Mouse (Mus musculus) heart, embryonic 12.5 days (tissue): Measurements from ENCODE around the gene Pik3r2. TPM values are rescaled to one million over a fixed set of nuclear protein-coding genes. Genes with fewer than 3 reads are reported as not detected.

ENCODE experiments used
- ATAC-seq: fragments of 200-750 bp; cut with Nextera tagmentation; 2 replicates; pipeline ENCODE4 v1.8.0; 2017; ENCODE audit warnings: moderate TSS enrichment, moderate library complexity; ENCODE audit not compliant: insufficient number of reproducible peaks, low FRiP score
- H3K27ac ChIP-seq: fragments of 300-500 bp; sonication (generic); 2 replicates; pipeline ENCODE4 v1.5.1; 2016; ENCODE audit warnings: mild to moderate bottlenecking, moderate library complexity; ENCODE audit not compliant: poor library complexity, severe bottlenecking
- H3K27me3 ChIP-seq: fragments of 300-500 bp; sonication (generic); replicated peaks from 2 replicates; pipeline ENCODE4 v1.6.1; 2016; ENCODE audit warnings: mild to moderate bottlenecking, moderate library complexity
- H3K36me3 ChIP-seq: fragments of 300-500 bp; sonication (generic); 2 replicates; pipeline ENCODE4 v1.6.1; 2016; ENCODE audit warnings: mild to moderate bottlenecking, moderate library complexity
- H3K4me1 ChIP-seq: fragments of 300-500 bp; sonication (generic); replicated peaks from 2 replicates; pipeline ENCODE4 v1.6.1; 2016; ENCODE audit warnings: mild to moderate bottlenecking
- H3K4me2 ChIP-seq: fragments of 300-500 bp; sonication (generic); 2 replicates; pipeline ENCODE4 v1.6.1; 2016; ENCODE audit warnings: mild to moderate bottlenecking, moderate library complexity
- H3K4me3 ChIP-seq: fragments of 300-500 bp; sonication (generic); 2 replicates; pipeline ENCODE4 v1.5.1; 2016; ENCODE audit warnings: mild to moderate bottlenecking
- H3K9ac ChIP-seq: fragments of 300-500 bp; sonication (generic); 2 replicates; pipeline ENCODE4 v1.6.1; 2016; ENCODE audit warnings: mild to moderate bottlenecking, moderate library complexity
- H3K9me3 ChIP-seq: fragments of 300-500 bp; sonication (generic); replicated peaks from 2 replicates; pipeline ENCODE4 v1.6.1; 2016; ENCODE audit warnings: mild to moderate bottlenecking, moderate library complexity
- WGBS: fragments of 180-500 bp; shearing (Covaris S2); methylation state at CpG from one replicate; pipeline ENCODE4 v1.1.7; 2016; 5-methylcytosine and 5-hydroxymethylcytosine counted together
- polyA plus RNA-seq: library from polyadenylated mRNA; unstranded; fragments of >200 nt; fragmentation: Nextera tagmentation; extraction: Ambion mirVana; gene quantifications from 2 replicates; pipeline ENCODE4 v1.2.1, GENCODE M21; 2016

The Pik3r2 gene
- polyA plus RNA-seq, 1 experiment from 2014 or later = 35.2 TPM

DNA sequence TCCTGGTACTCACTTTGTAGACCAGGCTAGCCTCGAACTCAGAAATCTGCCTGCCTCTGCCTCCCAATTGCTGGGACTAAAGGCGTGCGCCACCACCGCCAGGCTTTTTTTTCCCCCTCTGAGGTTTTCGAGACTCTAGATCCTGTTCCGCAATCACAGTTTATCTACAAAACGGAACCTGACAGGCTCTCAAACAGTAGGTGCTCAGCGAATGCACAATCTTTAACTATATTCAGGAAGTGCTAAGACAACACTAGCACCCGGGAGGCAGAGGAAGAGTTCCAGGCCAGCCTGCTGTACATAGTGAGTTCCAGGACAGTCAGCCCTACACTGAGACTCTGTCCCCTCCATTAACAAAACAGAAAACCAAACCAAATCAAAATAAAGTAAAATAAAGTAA is 11.2 kb downstream of the Pik3r2 start:
- H3K27ac ChIP-seq = no peak overlapping the region
- 55% methylated on average over 9 of the region's 9 CpGs for WGBS

DNA sequence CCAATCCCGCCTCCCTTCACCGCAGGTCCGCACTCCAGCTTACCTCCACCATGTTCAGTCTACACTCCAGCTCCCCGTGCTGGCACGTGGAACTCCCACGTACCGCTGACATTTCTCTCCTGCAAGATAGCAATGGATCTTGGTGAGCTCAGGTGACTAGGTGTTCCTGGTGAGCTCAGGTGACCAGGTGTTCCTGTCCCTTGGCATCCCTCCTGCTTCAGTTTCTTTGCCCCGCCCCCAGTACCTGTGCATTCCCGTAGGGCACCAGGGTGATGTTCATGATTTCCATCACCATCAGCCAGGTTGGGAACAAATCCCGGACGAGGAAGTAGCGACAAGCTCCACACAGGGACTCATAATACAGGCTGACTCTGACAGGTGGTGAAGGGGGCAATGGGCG is 11.8 kb downstream of the Pik3r2 start:
- Histone ChIP-seq H3K4me1 (peaks cover 28% of the 10 kb centered on the region), H3K27ac (no peak overlapping the region), H3K27me3 (0 out of 2 replicates have a peak, but pooled peaks cover 4% of the 10 kb centered on the region), H3K4me2 (peak overlapping the region; percentile 91; the same call in 1 of the 2 replicates), H3K9ac (no peak overlapping the region), H3K4me3 (no peak overlapping the region), H3K36me3 (peaks cover 15% of the 10 kb centered on the region), H3K9me3 (no peaks in the 10 kb centered on the region)
- WGBS = 89% methylated on average over 13 of the region's 13 CpGs
- no peak for ATAC-seq

More for the DNA sequence above, 11.2 kb downstream of the Pik3r2 start:
- ATAC-seq = no peak
- Histone ChIP-seq H3K27me3 (0 out of 2 replicates have a peak, but pooled peaks cover 4% of the 10 kb centered on the region), H3K36me3 (peaks cover 21% of the 10 kb centered on the region), H3K4me3 (peak overlapping the region; percentile 49; the same call in 1 of the 2 replicates), H3K4me1 (peaks cover 22% of the 10 kb centered on the region), H3K9me3 (no peaks in the 10 kb centered on the region), H3K4me2 (peak overlapping the region; percentile 91), H3K9ac (no peak overlapping the region)

DNA sequence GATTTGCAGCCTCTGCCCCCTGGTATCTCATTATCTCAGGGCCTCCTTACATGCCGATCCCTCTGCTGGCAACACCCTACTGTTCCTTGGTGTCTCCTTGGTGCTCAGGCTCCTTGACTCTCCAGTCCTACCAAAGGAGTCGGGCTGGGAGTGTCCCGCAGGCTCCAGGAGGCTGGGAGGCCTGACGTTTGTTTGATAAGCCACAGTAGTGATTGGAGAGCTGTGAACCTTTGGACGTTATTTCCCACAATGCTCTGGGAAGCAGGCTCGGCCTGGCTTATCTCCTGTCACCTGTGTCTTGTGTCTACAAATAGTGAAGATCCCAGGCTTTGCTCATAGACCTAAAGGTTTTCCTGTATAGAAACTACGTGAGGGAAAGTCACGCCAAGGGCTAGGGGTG is 12.5 kb downstream of the Pik3r2 start:
- peaks cover 13% of the 10 kb centered on the region for H3K36me3 ChIP-seq
- ATAC-seq = no peak
- H3K4me1 ChIP-seq = peaks cover 35% of the 10 kb centered on the region
- 0 out of 2 replicates have a peak, but pooled peaks cover 4% of the 10 kb centered on the region for H3K27me3 ChIP-seq
- 50% methylated on average over 8 of the region's 8 CpGs for WGBS
- H3K27ac ChIP-seq = no peak overlapping the region
- no peak overlapping the region for H3K4me3 ChIP-seq
- H3K9ac ChIP-seq = no peak overlapping the region
- H3K9me3 ChIP-seq = no peaks in the 10 kb centered on the region
- H3K4me2 ChIP-seq = no peak overlapping the region

DNA sequence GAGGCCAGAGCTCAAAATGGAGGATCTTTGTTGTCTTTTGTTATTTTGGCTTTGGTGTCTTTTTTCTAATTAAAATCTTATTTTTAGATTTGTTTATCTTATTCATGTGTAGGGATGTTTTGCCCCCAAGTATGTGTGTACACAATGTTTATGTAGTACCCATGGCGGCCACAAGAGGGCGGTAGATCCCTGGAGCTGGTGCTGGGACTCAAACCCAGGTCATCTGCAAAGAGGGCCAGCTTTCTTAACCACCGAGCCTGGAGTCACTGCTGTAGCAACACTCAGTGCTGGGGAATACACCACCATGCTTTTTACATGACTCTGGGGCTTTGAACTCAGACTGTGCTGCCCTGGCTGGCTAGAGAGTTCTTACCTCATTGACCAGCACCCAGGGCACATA is 13.2 kb downstream of the Pik3r2 start:
- Histone ChIP-seq H3K4me2 (no peak overlapping the region), H3K27me3 (0 out of 2 replicates have a peak, but pooled peaks cover 4% of the 10 kb centered on the region), H3K27ac (no peak overlapping the region), H3K4me3 (no peak overlapping the region), H3K4me1 (peaks cover 41% of the 10 kb centered on the region), H3K36me3 (peaks cover 10% of the 10 kb centered on the region), H3K9me3 (no peaks in the 10 kb centered on the region), H3K9ac (no peak overlapping the region)
- 6% methylated on average over 3 of the region's 3 CpGs for WGBS
- ATAC-seq = no peak

DNA sequence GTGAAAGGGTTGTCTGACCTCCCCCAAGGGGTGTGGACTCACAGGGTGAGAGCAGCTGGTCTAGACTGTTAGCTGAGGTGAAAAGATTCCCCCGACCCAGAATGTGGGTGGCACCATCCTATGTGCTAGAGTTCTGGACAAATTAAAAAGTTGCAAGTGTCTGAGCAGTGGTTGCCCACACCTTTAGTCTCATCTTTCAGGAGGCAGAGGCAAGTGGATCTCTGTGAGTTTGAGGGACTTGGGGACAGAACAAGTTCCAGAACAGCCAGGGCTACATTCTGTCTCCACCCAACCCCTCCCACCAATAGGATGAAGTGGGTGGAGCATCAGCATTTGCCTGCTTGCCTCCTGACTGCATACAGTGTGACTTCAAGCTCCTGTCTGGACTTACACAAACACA is 14.4 kb downstream of the Pik3r2 start:
- Histone ChIP-seq H3K9me3 (no peaks in the 10 kb centered on the region), H3K27ac (no peak overlapping the region), H3K9ac (no peak overlapping the region), H3K27me3 (no peaks in the 10 kb centered on the region), H3K4me2 (no peak overlapping the region), H3K36me3 (peaks cover 16% of the 10 kb centered on the region), H3K4me3 (no peak overlapping the region), H3K4me1 (peaks cover 42% of the 10 kb centered on the region)
- ATAC-seq = no peak
- 68% methylated on average over 1 of the region's 1 CpGs for WGBS

DNA sequence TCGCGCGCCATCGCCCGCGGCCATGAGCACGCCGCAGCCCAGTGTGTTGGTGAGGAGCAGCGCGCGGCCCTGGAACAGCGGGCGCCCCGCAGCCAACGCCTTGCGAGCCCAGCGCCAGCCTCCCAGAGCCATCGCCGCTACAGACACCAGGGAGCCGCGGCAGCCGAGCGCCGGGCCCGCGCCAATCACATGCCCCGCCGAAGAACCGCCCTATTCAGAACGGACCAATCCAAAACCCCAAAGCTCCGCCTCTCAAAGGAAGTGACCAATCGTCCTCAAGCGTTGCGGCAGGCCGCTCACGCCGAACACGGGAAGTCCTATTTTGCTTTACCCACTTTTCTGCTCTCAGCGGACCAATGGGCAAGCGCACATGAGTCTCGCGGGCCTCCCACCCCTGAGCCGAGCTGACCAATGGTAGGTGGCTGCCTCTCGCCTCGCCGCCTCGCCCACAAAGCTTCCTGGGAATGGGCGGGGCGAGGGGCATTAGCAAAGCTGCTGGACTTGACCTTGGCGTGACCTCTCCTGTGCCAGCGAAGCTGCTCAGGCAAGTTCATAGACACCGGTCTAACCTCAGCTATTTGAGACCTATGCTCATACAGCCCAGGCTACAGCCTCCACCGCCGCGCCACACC is 15.6 kb downstream of the Pik3r2 start, which contains the start of gene Mpv17l2:
Gene Mpv17l2 (minus strand): TSS at position 172 of the 632 bp plus-strand sequence.
- Histone ChIP-seq H3K4me2 (peak within 1 kb of the TSS; percentile 98), H3K36me3 (peaks cover 28% of the 10 kb centered on the region), H3K4me3 (peak within 1 kb of the TSS; percentile 76), H3K9me3 (no peaks in the 10 kb centered on the region), H3K27ac (peak within 1 kb of the TSS; percentile 70), H3K27me3 (peaks cover 5% of the 10 kb centered on the region; the same call in 1 of the 2 replicates), H3K9ac (peak within 1 kb of the TSS; percentile 91), H3K4me1 (peaks cover 31% of the 10 kb centered on the region)
- peak; percentile 96 for ATAC-seq
- WGBS = 1% methylated on average over 44 of the region's 55 CpGs

DNA sequence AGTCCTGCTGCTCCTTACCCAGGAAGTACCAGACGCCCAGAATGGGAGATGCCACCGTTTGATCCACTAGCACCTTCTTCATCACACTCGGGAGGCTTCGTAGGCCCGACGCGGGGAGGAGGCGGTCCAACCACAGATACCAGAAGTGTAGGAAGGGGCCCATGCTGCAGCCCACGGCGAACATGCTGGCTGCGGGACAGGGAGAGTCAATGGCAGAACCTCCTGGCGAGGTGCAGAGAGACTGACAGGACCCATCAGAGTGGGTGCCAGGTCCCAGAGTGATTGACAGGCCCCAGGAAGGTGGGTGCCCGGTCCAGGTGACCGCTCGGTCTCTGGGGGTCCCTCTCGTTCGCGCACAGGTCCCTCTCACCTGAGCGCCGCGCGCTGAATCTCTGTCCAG is 16.2 kb downstream of the Pik3r2 start:
- peak overlapping the region; percentile 70 for H3K27ac ChIP-seq
- H3K4me1 ChIP-seq = peaks cover 31% of the 10 kb centered on the region
- H3K4me3 ChIP-seq = peak overlapping the region; percentile 76
- peaks cover 5% of the 10 kb centered on the region; the same call in 1 of the 2 replicates for H3K27me3 ChIP-seq
- 0 out of 2 replicates have a peak, but pooled peaks have one; percentile 0 for ATAC-seq
- peak overlapping the region; percentile 98 for H3K4me2 ChIP-seq
- H3K9ac ChIP-seq = peak overlapping the region; percentile 91
- H3K9me3 ChIP-seq = no peaks in the 10 kb centered on the region
- peaks cover 29% of the 10 kb centered on the region for H3K36me3 ChIP-seq
- 2% methylated on average over 22 of the region's 22 CpGs for WGBS

DNA sequence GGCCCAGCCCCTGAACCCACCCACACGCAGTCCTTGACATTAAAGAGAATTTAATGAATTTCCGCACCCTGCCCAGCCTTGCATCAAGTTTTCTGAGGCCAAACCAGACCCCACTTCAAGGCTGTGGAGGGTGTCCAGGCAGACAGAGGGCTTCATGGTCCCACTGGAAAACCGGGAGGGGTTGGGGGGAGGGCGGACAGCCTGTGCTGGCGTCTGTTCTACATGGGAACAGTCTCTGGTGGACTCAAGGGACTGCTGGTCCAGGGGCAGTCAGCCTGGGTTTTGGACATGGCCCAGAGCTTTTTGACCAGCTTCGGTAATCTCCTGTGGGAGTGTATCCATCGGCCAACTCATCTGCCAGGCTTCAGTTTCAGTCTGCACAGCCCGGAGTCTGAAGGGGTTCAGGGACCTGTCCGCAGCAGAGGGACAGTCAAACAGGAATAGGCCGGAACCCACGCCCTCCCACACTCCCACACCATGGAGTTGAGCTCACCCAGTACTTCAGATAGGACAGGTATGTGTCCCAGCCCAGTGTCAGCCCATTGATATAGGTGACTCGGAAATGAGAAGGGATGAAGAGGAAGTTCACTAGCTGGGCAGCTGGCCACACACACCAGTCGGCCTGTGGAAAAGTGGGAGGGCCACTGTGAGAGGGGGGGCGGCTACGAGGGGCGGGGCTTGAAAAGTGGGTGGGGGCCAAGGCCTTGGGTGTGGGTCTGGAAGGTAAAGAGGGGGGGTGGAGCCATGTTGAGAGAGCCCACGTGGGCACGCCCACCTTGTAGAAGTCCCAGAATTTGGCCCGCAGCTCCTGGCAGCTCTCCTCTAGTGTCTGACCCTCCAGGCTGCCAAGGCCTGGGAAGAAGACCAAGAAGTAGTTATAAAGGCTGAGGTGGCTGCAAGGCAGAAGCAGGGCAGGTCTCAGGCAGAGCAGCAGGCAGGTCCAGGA is 17.6 kb downstream of the Pik3r2 start:
- peaks cover 29% of the 10 kb centered on the region for H3K36me3 ChIP-seq
- 67% methylated on average over 19 of the region's 19 CpGs for WGBS
- 0 out of 2 replicates have a peak overlapping the region, but pooled peaks have one; percentile 98 for H3K4me2 ChIP-seq
- no peak overlapping the region for H3K4me3 ChIP-seq
- peaks cover 5% of the 10 kb centered on the region; the same call in 1 of the 2 replicates for H3K27me3 ChIP-seq
- peaks cover 34% of the 10 kb centered on the region for H3K4me1 ChIP-seq
- H3K9me3 ChIP-seq = no peaks in the 10 kb centered on the region
- no peak overlapping the region for H3K27ac ChIP-seq
- ATAC-seq = no peak
- H3K9ac ChIP-seq = 0 out of 2 replicates have a peak overlapping the region, but pooled peaks have one; percentile 51

DNA sequence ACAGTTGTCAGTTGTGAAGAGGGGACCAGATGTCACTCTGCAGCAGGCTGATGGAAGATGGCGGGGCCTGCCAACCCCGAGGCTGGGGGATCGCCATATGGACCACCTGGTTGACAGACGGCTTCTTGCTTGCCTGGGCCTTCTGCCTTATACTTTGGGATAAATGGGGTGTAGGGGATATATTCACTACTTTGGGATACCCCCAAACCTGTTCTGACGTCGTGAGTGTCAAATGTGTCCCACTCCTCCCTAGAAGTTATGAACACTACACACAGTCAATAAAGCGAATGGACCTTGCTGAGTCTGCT is 18.3 kb downstream of the Pik3r2 start:
- Histone ChIP-seq H3K36me3 (peaks cover 29% of the 10 kb centered on the region), H3K27me3 (peaks cover 5% of the 10 kb centered on the region; the same call in 1 of the 2 replicates), H3K4me2 (no peak overlapping the region), H3K27ac (no peak overlapping the region), H3K9ac (no peak overlapping the region), H3K4me1 (peaks cover 40% of the 10 kb centered on the region), H3K4me3 (no peak overlapping the region), H3K9me3 (no peaks in the 10 kb centered on the region)
- ATAC-seq = no peak
- 87% methylated on average over 7 of the region's 7 CpGs for WGBS

DNA sequence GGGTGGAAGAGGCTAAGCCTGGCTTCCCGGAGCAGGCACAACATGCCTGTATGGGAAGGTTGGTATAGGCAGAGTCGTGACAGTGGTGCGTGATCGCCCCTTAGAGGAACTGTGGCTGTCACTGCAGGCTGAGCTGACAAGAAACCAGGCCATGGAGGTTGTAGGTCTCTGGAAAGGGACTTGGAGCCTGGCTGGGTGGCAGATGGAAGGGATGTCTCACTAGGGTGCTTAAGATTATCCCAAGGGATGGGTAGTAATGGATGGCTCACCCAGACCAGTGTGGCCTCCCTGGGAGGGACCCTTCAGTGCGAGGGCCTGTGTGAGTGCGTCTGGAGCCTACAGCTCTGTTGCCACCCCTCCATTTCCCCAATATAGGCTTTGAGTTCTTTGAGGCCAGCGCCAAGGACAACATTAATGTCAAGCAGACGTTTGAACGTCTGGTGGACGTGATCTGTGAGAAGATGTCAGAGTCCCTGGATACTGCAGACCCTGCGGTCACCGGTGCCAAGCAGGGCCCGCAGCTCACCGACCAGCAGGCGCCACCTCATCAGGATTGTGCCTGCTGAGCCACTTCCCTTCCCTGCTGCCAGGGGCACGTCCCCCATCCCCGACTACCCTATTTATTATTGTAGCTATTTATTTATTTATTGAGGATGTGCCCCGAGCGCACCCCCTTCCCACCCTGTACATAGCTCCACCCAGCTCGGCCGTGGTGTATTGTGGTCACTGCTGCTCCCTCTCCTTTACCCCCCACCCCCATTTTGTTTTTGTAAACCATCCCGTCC is 18.8 kb downstream of the Pik3r2 start:
- H3K36me3 ChIP-seq = peaks cover 29% of the 10 kb centered on the region
- H3K4me3 ChIP-seq = no peak overlapping the region
- peaks cover 45% of the 10 kb centered on the region for H3K4me1 ChIP-seq
- 77% methylated on average over 22 of the region's 22 CpGs for WGBS
- H3K9ac ChIP-seq = no peak overlapping the region
- H3K27ac ChIP-seq = no peak overlapping the region
- no peaks in the 10 kb centered on the region for H3K9me3 ChIP-seq
- peaks cover 5% of the 10 kb centered on the region; the same call in 1 of the 2 replicates for H3K27me3 ChIP-seq
- no peak for ATAC-seq
- no peak overlapping the region for H3K4me2 ChIP-seq
